Mouse (Mus musculus): ENCODE results near the gene Cdt1.

GRCm38 (mm10) chr8:122520611-122521010 is 47.2 kb upstream of the Cdt1 start:
- TF ChIP-seq POLR2A (IDR thresholded peaks at IDR 0.05; ENCODE audit: low read depth, low read length) (no peak), CTCF (conservative IDR thresholded peaks at IDR 0.05 in 1 of 2, IDR thresholded peaks at IDR 0.05 in 1 of 2; ENCODE audit: low read depth in 2 of 2, low read length in 2 of 2) (no peak)

All from CH12.LX (cell line).